Mouse (Mus musculus) CH12.LX (cell line): ENCODE data around the gene Chd2. TPM values are rescaled to one million over a fixed set of nuclear protein-coding genes. Genes with fewer than 3 reads are reported as not detected.

ENCODE experiments used
- DNase-seq: peaks from one replicate; pipeline ENCODE4 v3.0.0-alpha.2; 2013; ENCODE audit errors: extremely low read depth
- H3K27ac ChIP-seq: 2 replicates; pipeline ENCODE4 v1.5.1; 2012; ENCODE audit warnings: low read depth, mild to moderate bottlenecking, control low read depth, moderate library complexity; ENCODE audit not compliant: insufficient read depth
- H3K27me3 ChIP-seq: replicated peaks from 2 replicates; pipeline ENCODE3; 2012; ENCODE audit warnings: inconsistent platforms
- H3K36me3 ChIP-seq, 2 experiments: replicated peaks in 1 of 2; 2 replicates each; pipeline versions ENCODE3 to v1.6.1; 2012; ENCODE audit warnings: inconsistent platforms in 1 of 2, low read length in 1 of 2, mild to moderate bottlenecking in 1 of 2, mixed read lengths in 1 of 2, moderate library complexity in 1 of 2; ENCODE audit not compliant: control insufficient read depth in 1 of 2, insufficient read depth in 1 of 2
- H3K4me1 ChIP-seq, 2 experiments: 2 replicates each; pipeline ENCODE4 v1.6.1; 2012; ENCODE audit warnings: inconsistent platforms in 1 of 2, moderate library complexity in 1 of 2; ENCODE audit not compliant: insufficient read depth in 2 of 2, control insufficient read depth in 1 of 2
- H3K4me2 ChIP-seq: 2 replicates; pipeline ENCODE4 v1.6.1; 2012; ENCODE audit warnings: low read depth, mild to moderate bottlenecking, control low read depth; ENCODE audit not compliant: poor library complexity, insufficient read depth, severe bottlenecking
- H3K4me3 ChIP-seq, 3 experiments: fragments of 150-350 bp in 1 of 3; sonication (generic) in 1 of 3; replicated peaks in 1 of 3; 2 replicates each; pipeline versions ENCODE3 to v1.5.1; 2011 to 2012; ENCODE audit warnings: low read depth in 2 of 3, low read length in 2 of 3, mild to moderate bottlenecking in 2 of 3, moderate library complexity in 2 of 3, control low read depth in 1 of 3, improper control_type of control experiment in 1 of 3, inconsistent platforms in 1 of 3, mixed read lengths in 1 of 3; ENCODE audit not compliant: poor library complexity in 1 of 3
- H3K79me2 ChIP-seq: replicated peaks from 2 replicates; pipeline ENCODE4 v1.6.1; 2012; ENCODE audit warnings: mild to moderate bottlenecking, moderate library complexity; ENCODE audit not compliant: control insufficient read depth, poor library complexity, insufficient read depth, severe bottlenecking; ENCODE audit errors: extremely low read depth
- H3K9ac ChIP-seq: 2 replicates; pipeline ENCODE4 v1.6.1; 2012; ENCODE audit warnings: low read depth, mild to moderate bottlenecking, control low read depth, moderate library complexity; ENCODE audit not compliant: insufficient read depth
- H3K9me3 ChIP-seq: replicated peaks from 2 replicates; pipeline ENCODE3; 2012; ENCODE audit warnings: low read length, inconsistent platforms, mixed read lengths
- BHLHE40 ChIP-seq: IDR thresholded peaks from 2 replicates; pipeline ENCODE4 v1.6.1; 2011; ENCODE audit warnings: mild to moderate bottlenecking, low read depth, low read length, improper control_type of control experiment
- CHD1 ChIP-seq: IDR thresholded peaks from 2 replicates; pipeline ENCODE4 v1.6.1; 2012; ENCODE audit warnings: low read depth, low read length, improper control_type of control experiment, inconsistent platforms
- CTCF ChIP-seq, 2 experiments: IDR thresholded peaks in 1 of 2; conservative IDR thresholded peaks in 1 of 2; 2 replicates each; pipeline ENCODE4 v1.5.1; 2011 to 2012; ENCODE audit warnings: low read depth in 2 of 2, low read length in 2 of 2, improper control_type of control experiment in 1 of 2, inconsistent platforms in 1 of 2, mild to moderate bottlenecking in 1 of 2, moderate library complexity in 1 of 2
- E2F4 ChIP-seq: IDR thresholded peaks from 2 replicates; pipeline ENCODE4 v1.6.1; 2011; ENCODE audit warnings: low read depth, low read length, improper control_type of control experiment; ENCODE audit not compliant: insufficient replicate concordance
- ELF1 ChIP-seq: IDR thresholded peaks from 2 replicates; pipeline ENCODE4 v1.6.1; 2014; ENCODE audit warnings: low read depth, mild to moderate bottlenecking, inconsistent platforms, low read length, improper control_type of control experiment
- ETS1 ChIP-seq: conservative IDR thresholded peaks from 2 replicates; pipeline ENCODE4 v1.6.1; 2012; ENCODE audit warnings: low read depth, mild to moderate bottlenecking, inconsistent platforms, low read length, improper control_type of control experiment, moderate library complexity
- GABPA ChIP-seq: IDR thresholded peaks from 2 replicates; pipeline ENCODE4 v1.6.1; 2012; ENCODE audit warnings: low read depth, low read length, improper control_type of control experiment, inconsistent platforms; ENCODE audit not compliant: insufficient replicate concordance
- HCFC1 ChIP-seq: IDR thresholded peaks from 2 replicates; pipeline ENCODE4 v1.6.1; 2012; ENCODE audit warnings: low read depth, mild to moderate bottlenecking, inconsistent platforms, low read length, improper control_type of control experiment
- IRF4 ChIP-seq: IDR thresholded peaks from 2 replicates; pipeline ENCODE4 v1.6.1; 2014; ENCODE audit warnings: low read depth, mild to moderate bottlenecking, inconsistent platforms, low read length, improper control_type of control experiment
- JUN ChIP-seq: IDR thresholded peaks from 2 replicates; pipeline ENCODE4 v1.6.1; 2011; ENCODE audit warnings: low read depth, mild to moderate bottlenecking, low read length, improper control_type of control experiment, moderate library complexity; ENCODE audit not compliant: insufficient read depth
- JUND ChIP-seq: conservative IDR thresholded peaks from 2 replicates; pipeline ENCODE4 v1.6.1; 2011; ENCODE audit warnings: low read depth, low read length, improper control_type of control experiment
- KAT2A ChIP-seq: IDR thresholded peaks from 2 replicates; pipeline ENCODE4 v1.6.1; 2012; ENCODE audit warnings: low read length, improper control_type of control experiment, inconsistent platforms; ENCODE audit not compliant: insufficient replicate concordance
- MAZ ChIP-seq: IDR thresholded peaks from 2 replicates; pipeline ENCODE4 v1.6.1; 2012; ENCODE audit warnings: low read depth, mild to moderate bottlenecking, inconsistent platforms, low read length, improper control_type of control experiment, moderate library complexity
- MEF2A ChIP-seq: IDR thresholded peaks from 2 replicates; pipeline ENCODE4 v1.6.1; 2014; ENCODE audit warnings: low read depth, mild to moderate bottlenecking, inconsistent platforms, low read length, improper control_type of control experiment, borderline replicate concordance
- MXI1 ChIP-seq: IDR thresholded peaks from 2 replicates; pipeline ENCODE4 v1.6.1; 2011; ENCODE audit warnings: mild to moderate bottlenecking, low read depth, low read length, improper control_type of control experiment
- MYC ChIP-seq: IDR thresholded peaks from 2 replicates; pipeline ENCODE4 v1.6.1; 2011; ENCODE audit warnings: low read depth, mild to moderate bottlenecking, improper control_type of control experiment, low read length
- POLR2A ChIP-seq: IDR thresholded peaks from 2 replicates; pipeline ENCODE4 v1.6.1; 2011; ENCODE audit warnings: low read depth, mild to moderate bottlenecking, improper control_type of control experiment, low read length
- POLR2AphosphoS2 ChIP-seq: IDR thresholded peaks from 2 replicates; pipeline ENCODE4 v1.6.1; 2011; ENCODE audit warnings: low read depth, low read length, improper control_type of control experiment
- RAD21 ChIP-seq: IDR thresholded peaks from 2 replicates; pipeline ENCODE4 v1.6.1; 2011; ENCODE audit warnings: low read depth, mild to moderate bottlenecking, low read length, improper control_type of control experiment, moderate library complexity
- RCOR1 ChIP-seq: conservative IDR thresholded peaks from 2 replicates; pipeline ENCODE4 v1.6.1; 2012; ENCODE audit warnings: low read depth, mild to moderate bottlenecking, inconsistent platforms, low read length, improper control_type of control experiment
- SIN3A ChIP-seq: IDR thresholded peaks from 2 replicates; pipeline ENCODE4 v1.6.1; 2012; ENCODE audit warnings: low read length, improper control_type of control experiment, inconsistent platforms
- SMC3 ChIP-seq: IDR thresholded peaks from 2 replicates; pipeline ENCODE4 v1.6.1; 2011; ENCODE audit warnings: low read depth, low read length, improper control_type of control experiment
- TBP ChIP-seq: conservative IDR thresholded peaks from 2 replicates; pipeline ENCODE4 v1.6.1; 2011; ENCODE audit warnings: low read depth, low read length, improper control_type of control experiment
- UBTF ChIP-seq: IDR thresholded peaks from 2 replicates; pipeline ENCODE4 v1.6.1; 2012; ENCODE audit warnings: low read depth, mild to moderate bottlenecking, inconsistent platforms, low read length, improper control_type of control experiment, moderate library complexity
- USF1 ChIP-seq: IDR thresholded peaks from 2 replicates; pipeline ENCODE4 v1.6.1; 2014; ENCODE audit warnings: low read depth, mild to moderate bottlenecking, inconsistent platforms, low read length, improper control_type of control experiment
- USF2 ChIP-seq: conservative IDR thresholded peaks from 2 replicates; pipeline ENCODE4 v1.6.1; 2011; ENCODE audit warnings: low read depth, low read length, improper control_type of control experiment
- ZC3H11A ChIP-seq: IDR thresholded peaks from 2 replicates; pipeline ENCODE4 v1.6.1; 2012; ENCODE audit warnings: low read depth, mild to moderate bottlenecking, inconsistent platforms, low read length, improper control_type of control experiment
- ZKSCAN1 ChIP-seq: IDR thresholded peaks from 2 replicates; pipeline ENCODE4 v1.6.1; 2012; ENCODE audit warnings: low read depth, inconsistent platforms, low read length, improper control_type of control experiment, borderline replicate concordance
- ZNF384 ChIP-seq: IDR thresholded peaks from 2 replicates; pipeline ENCODE4 v1.6.1; 2012; ENCODE audit warnings: low read depth, low read length, improper control_type of control experiment, inconsistent platforms
- dilution Hi-C: fragments of 300-500 bp; cut with MboI; formaldehyde crosslinking; loops from 2 replicates; pipeline ENCODE4 v1.14.3; 2020; ENCODE audit warnings: low sequenced_read_pairs; ENCODE audit not compliant: extremely low pct_unique_long_range_greater_than_20kb, extremely low pct_ligation_motif_present
- in situ Hi-C: fragments of 300-500 bp; cut with MboI; formaldehyde crosslinking; loops from 3 replicates; pipeline ENCODE4 v1.14.3; 2019; ENCODE audit warnings: low sequenced_read_pairs, low pct_ligation_motif_present, low pct_unique_long_range_greater_than_20kb, mixed read lengths
- polyA plus RNA-seq: library from polyadenylated mRNA; unstranded; fragments of >175 nt; gene quantifications from 2 replicates; pipeline ENCODE4 v1.2.1, GENCODE M21; 2012; ENCODE audit warnings: low read depth; ENCODE audit not compliant: insufficient read length
- total RNA-seq, 2 experiments: library from RNA; depleted of rRNA; stranded (reverse); fragments of 300-350 nt in 1 of 2; fragments of >200 nt in 1 of 2; gene quantifications; 2 replicates each; pipeline ENCODE4 v1.2.3; 2012 to 2014

Chd2 gene
- total and polyA plus RNA-seq, 3 experiments, result 23.2 to 39.3 (median 30.9) TPM

- H3K36me3 ChIP-seq, result no peaks in the 10 kb centered on the region
- DNase-seq, result no peak
- peaks cover 17 to 33% of the 10 kb centered on the region in 2 experiments for H3K4me1 ChIP-seq
- no peaks in the 10 kb centered on the region for H3K79me2 ChIP-seq
- H3K9me3 ChIP-seq, result no peaks in the 10 kb centered on the region
- in situ Hi-C loops (no loop called here), dilution Hi-C loops (no loop called here)
- H3K9ac ChIP-seq, result no peak overlapping the region
- no peaks in the 10 kb centered on the region for H3K27me3 ChIP-seq
- no peak overlapping the region for H3K4me3 ChIP-seq
- H3K27ac ChIP-seq, result no peak overlapping the region
- no peak overlapping the region for H3K4me2 ChIP-seq
- TF ChIP-seq POLR2A (no peak), E2F4 (no peak), SIN3A (no peak), CHD1 (no peak), JUND (no peak), KAT2A (no peak), TBP (no peak), ELF1 (no peak), CTCF (conservative IDR thresholded peaks at IDR 0.05 in 1 of 2, IDR thresholded peaks at IDR 0.05 in 1 of 2; ENCODE audit: low read depth in 2 of 2, low read length in 2 of 2) (no peak), ZKSCAN1 (no peak), SMC3 (no peak)
Observed at GRCm38 (mm10) chr7:73590757-73591156, 49.1 kb upstream of the Chd2 start.

GRCm38 (mm10) chr7:73589208-73589771 is 47.7 kb upstream of the Chd2 start:
- in situ Hi-C loops (no loop called here), dilution Hi-C loops (no loop called here)
- Histone ChIP-seq H3K4me3 (peak overlapping the region in 1 of 3 experiments; percentile 8), H3K4me1 (peaks cover 22 to 46% of the 10 kb centered on the region in 2 experiments), H3K27me3 (no peaks in the 10 kb centered on the region), H3K9ac (peak overlapping the region; percentile 27), H3K36me3 (no peaks in the 10 kb centered on the region), H3K9me3 (no peaks in the 10 kb centered on the region), H3K79me2 (no peaks in the 10 kb centered on the region), H3K4me2 (peak overlapping the region; percentile 48), H3K27ac (peak overlapping the region; percentile 62)
- DNase-seq, result peak; percentile 72
- TF ChIP-seq ZC3H11A (no peak), POLR2A (peak; percentile 36), E2F4 (no peak), JUN (peak; percentile 66), SMC3 (no peak), USF1 (no peak), ELF1 (no peak; the same call in 1 of the 2 replicates), POLR2AphosphoS2 (0 out of 2 replicates have a peak, but pooled peaks have one; percentile 43), USF2 (no peak), ETS1 (peak; percentile 87), MYC (peak; percentile 90), MXI1 (0 out of 2 replicates have a peak, but pooled peaks have one; percentile 55), KAT2A (no peak), BHLHE40 (peak; percentile 61), MEF2A (peak; percentile 44; the same call in 1 of the 2 replicates), TBP (0 out of 2 replicates have a peak, but pooled peaks have one; percentile 27), GABPA (no peak), RAD21 (no peak), UBTF (no peak), HCFC1 (no peak), RCOR1 (0 out of 2 replicates have a peak, but pooled peaks have one; percentile 45), ZKSCAN1 (no peak), MAZ (peak; percentile 69; the same call in 1 of the 2 replicates), IRF4 (peak; percentile 60), SIN3A (peak; percentile 72; the same call in 1 of the 2 replicates), ZNF384 (peak; percentile 87), CHD1 (peak; percentile 86; the same call in 1 of the 2 replicates)
